Mouse (Mus musculus): ENCODE measurements around the gene Serpina16. TPM values are rescaled to one million over a fixed set of nuclear protein-coding genes. Genes with fewer than 3 reads are reported as not detected.

The Serpina16 gene
- polyA plus RNA-seq, 1 experiment from 2014 or later = not detected

DNA sequence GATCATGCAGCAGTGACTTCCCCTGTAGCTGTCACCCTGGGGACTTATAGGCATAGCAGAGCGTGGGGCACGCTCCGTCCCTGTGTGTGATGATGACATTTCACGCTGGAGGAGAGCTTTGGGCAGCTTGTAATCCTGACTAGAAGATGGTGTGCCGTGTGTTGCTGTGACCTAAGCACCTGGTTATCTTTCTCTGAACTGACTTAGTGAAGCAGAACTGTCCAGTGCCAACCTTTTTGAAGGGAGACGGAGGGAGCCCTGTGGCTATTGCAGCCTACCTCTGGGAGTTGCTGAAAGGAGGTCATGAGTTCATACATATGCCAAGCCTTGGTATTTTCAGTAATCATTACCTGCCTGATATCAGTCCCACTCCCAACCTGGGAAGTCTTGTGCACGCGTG is 19.5 kb upstream of the Serpina16 start, which contains the start of gene Serpina1f:
TSS of gene Serpina1f (minus strand) at position 101 of the 400 bp plus-strand sequence.
- Histone ChIP-seq H3K4me3 (ENCODE audit: low read depth, low read length) (no peak within 1 kb of the TSS), H3K4me2 (ENCODE audit: low read depth, low read length) (no peak within 1 kb of the TSS), H3K27me3 (ENCODE audit: insufficient read depth, low read length) (no peaks in the 10 kb centered on the region), H3K4me1 (ENCODE audit: insufficient read depth) (no peaks in the 10 kb centered on the region), H3K9me3 (ENCODE audit: low read length) (no peaks in the 10 kb centered on the region), H3K27ac (ENCODE audit: low read depth) (no peak within 1 kb of the TSS), H3K36me3 (replicated peaks; ENCODE audit: insufficient read depth, low read length) (no peaks in the 10 kb centered on the region), H3K9ac (replicated peaks) (no peak within 1 kb of the TSS)
- DNase-seq (no peak), ATAC-seq (no peak)
- TF ChIP-seq EP300 (IDR thresholded peaks at IDR 0.05; ENCODE audit: low read depth) (no peak), CTCF (IDR thresholded peaks at IDR 0.05; ENCODE audit: low read depth) (no peak)
- WGBS (ENCODE audit: insufficient replicate concordance) = 77% methylated on average over 8 of the region's 8 CpGs

DNA sequence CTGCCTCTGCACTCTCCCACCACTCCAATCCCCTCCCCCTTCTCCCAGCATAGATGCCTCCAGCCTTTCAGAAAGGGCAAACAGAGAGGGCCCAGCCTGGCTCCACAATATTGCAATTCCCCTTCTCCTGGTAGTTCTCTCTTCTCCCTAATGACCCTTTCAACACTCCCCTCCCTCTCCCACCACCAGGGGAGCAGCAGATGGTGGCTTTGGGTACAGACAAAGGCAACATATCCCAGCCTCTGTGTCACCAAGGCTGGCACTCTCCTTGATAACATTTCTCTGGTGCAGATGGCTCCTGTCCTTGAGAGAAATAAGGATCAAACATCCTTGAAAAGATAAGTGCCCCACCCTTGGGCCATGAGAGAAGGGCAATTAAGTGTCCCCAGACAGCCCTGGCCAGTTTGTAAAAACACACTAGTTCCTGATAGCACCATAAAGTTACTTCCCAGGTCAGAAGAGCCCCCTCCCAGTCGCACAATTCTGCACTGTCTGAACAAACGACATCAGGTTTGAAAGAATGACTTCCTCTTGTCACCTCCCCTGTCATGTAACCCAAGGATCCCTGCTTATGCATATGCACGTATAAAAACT is 12.4 kb upstream of the Serpina16 start:
- H3K4me2 ChIP-seq (ENCODE audit: low read depth, low read length) = no peak overlapping the region
- H3K4me1 ChIP-seq (ENCODE audit: insufficient read depth) = no peaks in the 10 kb centered on the region; the same call in none of the 2 replicates
- no peak overlapping the region for H3K4me3 ChIP-seq (ENCODE audit: low read depth, low read length)
- H3K9ac ChIP-seq (replicated peaks) = no peak overlapping the region
- WGBS (ENCODE audit: insufficient replicate concordance) = 24% methylated on average over 3 of the region's 3 CpGs
- no peak for TF ChIP-seq CTCF (IDR thresholded peaks at IDR 0.05; ENCODE audit: low read depth)
- TF ChIP-seq EP300 (IDR thresholded peaks at IDR 0.05; ENCODE audit: low read depth) = no peak
- no peak for ATAC-seq
- no peaks in the 10 kb centered on the region for H3K36me3 ChIP-seq (replicated peaks; ENCODE audit: insufficient read depth, low read length)
- no peaks in the 10 kb centered on the region for H3K9me3 ChIP-seq (ENCODE audit: low read length)
- no peaks in the 10 kb centered on the region for H3K27me3 ChIP-seq (ENCODE audit: insufficient read depth, low read length)
- no peak for DNase-seq
- no peak overlapping the region for H3K27ac ChIP-seq (ENCODE audit: low read depth)

DNA sequence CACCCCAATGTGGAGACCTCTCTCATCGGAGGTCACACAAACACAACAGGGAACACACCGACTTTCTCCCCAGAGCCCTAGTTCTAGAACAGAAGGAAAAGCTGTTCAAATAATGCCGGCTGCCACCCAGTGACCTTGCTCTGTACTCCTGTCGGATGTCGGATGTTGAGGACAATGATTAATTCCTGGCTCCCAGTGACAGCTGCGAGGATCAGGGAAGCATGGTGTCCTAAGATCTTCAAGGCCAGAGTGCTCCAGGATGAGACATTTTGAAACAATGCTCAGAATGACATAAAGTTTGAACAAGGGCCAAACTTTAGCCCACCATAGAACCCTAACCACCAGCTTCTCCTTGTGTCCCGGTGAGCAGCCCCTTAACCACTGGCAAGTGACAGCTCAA is 11.1 kb upstream of the Serpina16 start:
- H3K4me3 ChIP-seq (ENCODE audit: low read depth, low read length) = no peak overlapping the region
- no peak overlapping the region for H3K27ac ChIP-seq (ENCODE audit: low read depth)
- H3K4me2 ChIP-seq (ENCODE audit: low read depth, low read length) = no peak overlapping the region
- no peak overlapping the region for H3K9ac ChIP-seq (replicated peaks)
- no peaks in the 10 kb centered on the region; the same call in none of the 2 replicates for H3K4me1 ChIP-seq (ENCODE audit: insufficient read depth)
- no peak for TF ChIP-seq EP300 (IDR thresholded peaks at IDR 0.05; ENCODE audit: low read depth)
- no peak for TF ChIP-seq CTCF (IDR thresholded peaks at IDR 0.05; ENCODE audit: low read depth)
- H3K36me3 ChIP-seq (replicated peaks; ENCODE audit: insufficient read depth, low read length) = no peaks in the 10 kb centered on the region
- no peaks in the 10 kb centered on the region for H3K9me3 ChIP-seq (ENCODE audit: low read length)
- 40% methylated on average over 7 of the region's 7 CpGs for WGBS (ENCODE audit: insufficient replicate concordance)
- ATAC-seq (peak; percentile 44; the same call in 1 of the 2 replicates), DNase-seq (no peak)
- no peaks in the 10 kb centered on the region for H3K27me3 ChIP-seq (ENCODE audit: insufficient read depth, low read length)

DNA sequence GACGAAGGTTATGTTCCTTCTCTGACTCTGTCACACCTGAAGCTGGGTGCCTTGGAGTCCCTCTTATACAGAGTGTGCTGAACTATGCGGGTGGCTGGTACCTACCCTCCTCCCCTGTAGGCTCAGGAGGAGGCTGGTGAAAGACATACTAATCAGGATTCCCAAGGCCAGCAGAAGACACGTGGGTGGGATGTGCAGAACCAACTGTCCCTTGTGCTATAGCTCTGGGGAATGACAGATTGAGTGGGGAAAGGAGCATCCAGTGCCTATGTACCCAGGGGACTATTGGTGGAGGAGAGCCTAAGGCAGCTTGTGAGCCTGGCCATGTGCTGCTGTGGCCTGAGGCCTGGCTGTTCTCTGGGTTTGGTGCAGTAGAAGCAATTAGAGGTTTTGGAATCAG is 10.1 kb upstream of the Serpina16 start:
- Histone ChIP-seq H3K9me3 (ENCODE audit: low read length) (no peaks in the 10 kb centered on the region), H3K27ac (ENCODE audit: low read depth) (no peak overlapping the region), H3K36me3 (replicated peaks; ENCODE audit: insufficient read depth, low read length) (no peaks in the 10 kb centered on the region), H3K4me2 (ENCODE audit: low read depth, low read length) (no peak overlapping the region), H3K4me3 (ENCODE audit: low read depth, low read length) (no peak overlapping the region), H3K9ac (replicated peaks) (no peak overlapping the region), H3K27me3 (ENCODE audit: insufficient read depth, low read length) (no peaks in the 10 kb centered on the region), H3K4me1 (ENCODE audit: insufficient read depth) (no peaks in the 10 kb centered on the region; the same call in none of the 2 replicates)
- 50% methylated on average over 3 of the region's 3 CpGs for WGBS (ENCODE audit: insufficient replicate concordance)
- no peak for DNase-seq
- no peak for TF ChIP-seq CTCF (IDR thresholded peaks at IDR 0.05; ENCODE audit: low read depth)
- no peak for TF ChIP-seq EP300 (IDR thresholded peaks at IDR 0.05; ENCODE audit: low read depth)
- no peak for ATAC-seq

DNA sequence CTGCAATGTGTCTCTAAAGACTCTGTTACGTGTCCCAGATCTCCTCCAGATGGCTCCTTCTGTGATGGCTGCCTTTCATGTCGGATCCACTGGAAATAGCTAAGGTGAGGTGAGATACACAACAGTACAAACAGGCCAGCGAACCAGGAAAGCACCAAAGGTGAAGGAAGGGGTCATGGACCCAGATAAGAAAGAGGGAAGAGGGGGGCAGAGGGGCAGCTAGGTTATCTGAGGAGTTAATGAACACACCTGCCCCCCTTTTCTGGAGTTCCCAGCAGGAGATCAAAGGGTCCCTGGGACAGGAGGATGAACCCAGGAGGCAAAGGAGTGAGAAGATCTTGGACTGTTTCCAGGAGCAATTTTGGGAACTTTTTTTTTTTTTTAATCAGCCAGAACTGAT is 9.4 kb upstream of the Serpina16 start:
- 38% methylated on average over 3 of the region's 3 CpGs for WGBS (ENCODE audit: insufficient replicate concordance)
- TF ChIP-seq CTCF (IDR thresholded peaks at IDR 0.05; ENCODE audit: low read depth) (no peak), EP300 (IDR thresholded peaks at IDR 0.05; ENCODE audit: low read depth) (no peak)

DNA sequence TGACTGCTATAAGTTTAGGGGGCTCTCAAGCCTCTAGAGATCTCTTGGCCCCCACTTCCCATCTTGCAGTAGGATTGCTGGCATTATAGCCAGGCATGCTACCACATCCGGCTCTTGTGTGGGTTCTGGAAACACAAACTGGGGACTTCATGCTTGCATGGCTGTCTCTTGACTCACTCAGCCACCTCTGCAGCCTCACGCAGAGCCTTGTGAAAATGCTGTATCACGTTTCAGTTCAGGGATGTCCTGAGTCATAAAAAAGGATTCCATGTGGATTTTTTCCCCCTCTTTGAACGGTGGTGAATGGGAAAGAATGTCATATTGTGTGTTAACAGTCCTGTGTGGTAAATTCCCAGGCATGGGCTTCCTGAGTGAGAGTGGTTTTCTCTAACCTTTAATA is 7.8 kb upstream of the Serpina16 start:
- DNase-seq (no peak), ATAC-seq (no peak)
- peaks cover 6% of the 10 kb centered on the region for H3K4me1 ChIP-seq (ENCODE audit: insufficient read depth)
- H3K27ac ChIP-seq (ENCODE audit: low read depth) = no peak overlapping the region
- 48% methylated on average over 4 of the region's 4 CpGs for WGBS (ENCODE audit: insufficient replicate concordance)
- TF ChIP-seq CTCF (IDR thresholded peaks at IDR 0.05; ENCODE audit: low read depth) = no peak
- no peak for TF ChIP-seq EP300 (IDR thresholded peaks at IDR 0.05; ENCODE audit: low read depth)
- H3K9me3 ChIP-seq (ENCODE audit: low read length) = no peaks in the 10 kb centered on the region
- no peak overlapping the region for H3K9ac ChIP-seq (replicated peaks)
- no peak overlapping the region for H3K4me3 ChIP-seq (ENCODE audit: low read depth, low read length)
- H3K36me3 ChIP-seq (replicated peaks; ENCODE audit: insufficient read depth, low read length) = no peaks in the 10 kb centered on the region
- H3K4me2 ChIP-seq (ENCODE audit: low read depth, low read length) = no peak overlapping the region
- no peaks in the 10 kb centered on the region for H3K27me3 ChIP-seq (ENCODE audit: insufficient read depth, low read length)

More for the DNA sequence above, 9.4 kb upstream of the Serpina16 start:
- DNase-seq (no peak), ATAC-seq (no peak)
- H3K27me3 ChIP-seq (ENCODE audit: insufficient read depth, low read length) = no peaks in the 10 kb centered on the region
- peaks cover 5% of the 10 kb centered on the region for H3K4me1 ChIP-seq (ENCODE audit: insufficient read depth)
- H3K9me3 ChIP-seq (ENCODE audit: low read length) = no peaks in the 10 kb centered on the region
- no peak overlapping the region for H3K4me2 ChIP-seq (ENCODE audit: low read depth, low read length)
- H3K27ac ChIP-seq (ENCODE audit: low read depth) = no peak overlapping the region
- no peak overlapping the region for H3K9ac ChIP-seq (replicated peaks)
- H3K4me3 ChIP-seq (ENCODE audit: low read depth, low read length) = no peak overlapping the region
- H3K36me3 ChIP-seq (replicated peaks; ENCODE audit: insufficient read depth, low read length) = no peaks in the 10 kb centered on the region
